Mouse (Mus musculus) heart, postnatal 10 days (tissue): ENCODE results near the gene Lrrc4c. TPM values are rescaled to one million over a fixed set of nuclear protein-coding genes. Genes with fewer than 3 reads are reported as not detected.

Experiments
- DNase-seq, 2 experiments: peaks; one replicate each; pipeline ENCODE4 v3.0.0; 2021
- intact Hi-C: fragments of 180-260 bp; cut with DNase I; formaldehyde crosslinking; loops from one replicate; pipeline ENCODE4 v1.15.1; 2025
- total RNA-seq, 2 experiments: library from RNA; stranded (reverse); gene quantifications; 2 replicates each; pipeline ENCODE4 v1.2.3; 2021

Gene Lrrc4c
- total RNA-seq, 2 experiments from 2014 or later, result 0.67 to 1.5 TPM

DNA sequence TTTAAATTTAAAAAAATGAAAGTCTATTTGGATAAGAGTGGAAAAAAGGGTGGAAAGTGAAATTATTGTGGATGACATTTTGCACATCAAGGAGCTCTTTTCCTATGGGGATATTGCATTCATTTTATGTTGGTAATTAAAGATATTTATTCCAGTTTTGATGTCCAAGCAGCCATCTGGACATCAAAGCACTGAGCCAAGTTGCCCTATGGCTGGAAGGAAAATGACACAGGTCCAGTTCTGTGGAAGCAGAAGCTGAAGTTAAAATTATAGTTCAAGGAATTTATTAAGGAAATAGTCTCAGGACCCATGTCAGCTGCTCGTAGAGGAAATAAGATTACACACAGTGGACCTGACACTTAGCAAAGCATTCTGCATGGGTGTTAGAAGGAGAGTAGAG lies 187.7 kb downstream of the Lrrc4c start:
- intact Hi-C loops, result no loop called here
- DNase-seq, result no peak

DNA sequence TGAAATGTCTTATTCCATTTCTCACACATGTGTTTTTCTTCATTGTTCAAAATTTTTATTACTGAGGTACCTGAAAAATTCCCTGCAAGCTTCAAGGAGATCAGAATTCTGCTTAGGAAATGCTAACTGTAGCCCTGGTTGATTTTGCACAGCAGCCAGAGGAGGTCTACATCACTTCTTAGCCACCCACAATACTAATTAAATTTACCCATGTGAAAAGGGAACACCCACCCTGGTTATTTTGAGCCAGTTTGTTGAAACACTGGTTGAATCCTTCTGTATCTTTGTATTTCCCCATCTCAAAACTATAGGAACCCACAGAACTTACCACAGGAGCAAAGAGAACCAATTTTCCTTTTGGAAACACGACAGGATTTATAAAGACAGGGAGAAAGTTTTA lies 191.0 kb downstream of the Lrrc4c start:
- intact Hi-C loops, result no loop called here
- no peak for DNase-seq

DNA sequence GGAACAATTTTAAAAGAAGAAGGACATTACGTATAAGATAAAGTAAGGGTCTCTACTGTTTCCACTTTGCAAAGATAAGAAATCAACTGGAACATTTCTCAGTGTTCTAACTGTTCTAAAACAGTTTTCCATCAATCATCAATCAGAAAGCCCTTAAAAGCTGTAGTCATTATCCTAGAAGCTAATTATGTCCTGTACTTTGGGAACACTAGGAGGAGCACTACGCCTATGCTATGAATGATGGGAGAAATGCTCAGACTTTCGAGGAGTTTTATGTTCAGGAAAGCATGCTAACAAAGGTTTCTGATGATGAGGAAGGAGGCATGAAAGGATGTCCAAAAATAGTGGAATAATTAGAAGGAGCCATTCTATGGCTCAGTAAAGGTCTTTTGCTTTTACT lies 219.5 kb downstream of the Lrrc4c start:
- DNase-seq, result no peak
- intact Hi-C loops, result no loop called here

DNA sequence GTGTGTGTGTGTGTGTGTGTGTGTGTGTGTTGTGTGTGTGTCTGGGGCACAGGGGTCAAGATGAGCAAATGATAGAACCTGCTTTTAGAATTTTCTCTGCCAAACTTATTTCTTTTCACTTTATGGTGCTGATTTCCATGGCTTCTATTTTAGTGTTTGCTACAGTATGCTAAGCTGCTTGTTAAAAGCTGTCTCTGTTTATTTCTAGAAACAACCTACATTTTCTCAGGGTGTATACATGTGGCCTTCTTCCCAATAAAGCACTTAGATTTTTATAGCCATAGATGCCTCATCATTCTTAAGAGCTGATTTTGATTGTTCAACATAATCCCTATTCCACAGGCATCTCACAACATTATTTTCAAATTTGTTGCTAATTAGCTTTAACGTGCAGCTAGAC lies 229.2 kb downstream of the Lrrc4c start:
- no peak for DNase-seq
- intact Hi-C loops, result no loop called here

DNA sequence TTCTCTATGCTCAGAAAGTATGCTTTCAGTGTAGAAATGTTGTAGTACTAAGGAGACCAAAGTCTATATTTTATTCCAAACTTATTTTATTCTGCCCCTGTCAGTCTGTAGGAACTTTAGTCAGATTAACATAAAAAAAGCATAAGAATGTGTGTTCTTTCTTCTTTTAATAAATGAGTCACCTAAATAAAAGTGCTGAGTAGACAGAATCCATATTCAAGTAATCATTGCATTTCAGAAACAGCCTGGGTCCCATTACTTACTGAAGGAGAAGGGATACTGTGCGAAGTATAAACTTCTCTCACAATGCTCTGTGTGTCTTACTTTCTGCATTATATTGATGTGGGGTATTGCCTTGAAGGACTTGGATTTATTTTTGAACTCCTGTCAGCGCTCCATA lies 255.8 kb downstream of the Lrrc4c start:
- DNase-seq, result no peak
- intact Hi-C loops, result loop anchor here (10.0 kb wide), 1 partner anchor 239 kb away; no protein-coding TSS in a partner anchor

DNA sequence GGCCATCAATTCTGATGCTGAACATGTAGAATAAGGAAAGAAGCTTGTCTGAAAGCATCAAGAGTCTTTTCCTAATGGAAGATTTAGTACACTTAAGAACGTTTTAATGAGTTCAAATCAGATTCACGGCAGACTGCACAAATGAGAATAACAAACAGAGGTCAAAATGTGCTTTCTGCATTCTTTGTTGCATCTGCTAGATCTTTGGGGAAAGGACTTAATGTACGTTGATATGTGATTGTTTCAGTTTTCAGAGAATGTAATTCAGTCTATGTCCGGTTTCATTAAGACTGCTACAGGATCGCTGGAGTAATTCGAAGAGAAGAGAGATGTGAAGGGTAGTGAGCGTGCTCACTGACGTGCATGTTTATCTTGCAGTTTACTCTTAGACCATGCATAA lies 259.7 kb downstream of the Lrrc4c start:
- intact Hi-C loops, result loop anchor here (10.0 kb wide), 1 partner anchor 243 kb away; no protein-coding TSS in a partner anchor
- DNase-seq, result no peak

DNA sequence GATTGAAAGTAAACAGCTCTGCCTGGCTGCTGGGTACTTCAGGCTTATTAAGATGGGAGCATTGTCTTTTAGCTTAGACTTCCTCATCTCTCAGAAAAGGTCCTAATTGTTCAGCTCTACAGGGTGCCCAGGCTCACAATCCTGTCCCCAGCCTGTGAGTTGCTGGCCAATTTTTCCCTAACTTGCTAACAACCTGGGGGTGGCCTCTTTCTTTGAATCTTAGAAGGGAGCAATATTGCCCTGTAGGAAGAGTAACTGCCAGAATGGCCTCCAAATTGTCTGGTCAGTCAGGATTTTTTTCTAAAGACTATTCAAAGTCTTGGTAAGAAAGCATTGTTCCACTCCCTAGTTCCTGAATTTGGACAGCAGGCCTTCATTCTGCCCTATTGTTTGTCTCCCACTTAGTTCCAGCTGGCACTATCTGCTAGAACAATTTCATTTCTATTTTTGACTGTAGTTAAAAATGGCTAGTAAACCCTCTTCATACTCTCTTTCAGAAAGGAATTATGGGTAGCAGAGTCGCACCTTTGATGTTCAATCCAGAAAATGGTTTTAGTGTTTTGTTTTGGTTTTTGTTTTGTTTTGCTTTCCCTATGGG lies 262.3 kb downstream of the Lrrc4c start:
- intact Hi-C loops, result loop anchor here (10.0 kb wide), 1 partner anchor 885 kb away; no protein-coding TSS in a partner anchor
- peak in 1 of 2 experiments; percentile 6 for DNase-seq

DNA sequence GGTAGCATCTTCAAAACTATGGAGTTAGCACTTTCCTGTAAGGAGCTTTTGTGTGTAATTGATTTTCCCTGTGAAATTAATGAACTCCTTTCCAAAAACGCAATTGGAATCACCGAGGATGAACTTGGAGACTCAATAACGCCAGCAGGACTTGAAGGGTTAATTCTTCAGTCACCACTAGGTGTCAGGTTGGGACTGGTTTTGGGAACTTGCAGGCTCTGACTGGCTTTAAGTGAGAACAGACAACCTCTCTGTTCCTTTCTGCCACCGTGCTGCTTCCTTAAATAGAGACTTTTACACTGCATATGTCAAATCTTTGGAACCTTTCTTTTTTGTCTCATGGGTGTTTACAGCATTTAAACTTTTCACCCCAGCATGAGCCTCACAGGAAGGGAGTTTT lies 267.7 kb downstream of the Lrrc4c start:
- DNase-seq, result peak; percentile 41 to 71
- intact Hi-C loops, result loop anchor here (5.0 to 10.0 kb wide), 2 partner anchors 647 to 879 kb away; no protein-coding TSS in a partner anchor

DNA sequence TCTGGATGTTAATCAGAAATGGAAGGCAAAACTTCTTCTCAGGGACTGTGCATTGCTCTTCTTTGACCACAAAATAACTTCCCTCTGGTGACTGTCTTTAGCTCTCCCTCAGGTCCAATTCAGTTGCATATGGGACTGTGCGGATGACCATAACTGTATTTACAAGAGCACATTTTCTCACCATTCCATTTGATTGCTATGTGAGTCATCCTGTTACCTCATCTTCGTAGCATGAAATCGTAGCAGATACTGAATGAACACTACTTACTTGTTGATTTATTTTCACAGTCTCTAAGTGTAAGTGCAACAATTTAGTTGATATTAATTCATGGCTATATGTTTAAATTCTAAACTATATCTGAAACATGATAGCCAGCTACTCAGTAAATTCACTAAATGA lies 286.8 kb downstream of the Lrrc4c start:
- no peak for DNase-seq
- intact Hi-C loops, result no loop called here

DNA sequence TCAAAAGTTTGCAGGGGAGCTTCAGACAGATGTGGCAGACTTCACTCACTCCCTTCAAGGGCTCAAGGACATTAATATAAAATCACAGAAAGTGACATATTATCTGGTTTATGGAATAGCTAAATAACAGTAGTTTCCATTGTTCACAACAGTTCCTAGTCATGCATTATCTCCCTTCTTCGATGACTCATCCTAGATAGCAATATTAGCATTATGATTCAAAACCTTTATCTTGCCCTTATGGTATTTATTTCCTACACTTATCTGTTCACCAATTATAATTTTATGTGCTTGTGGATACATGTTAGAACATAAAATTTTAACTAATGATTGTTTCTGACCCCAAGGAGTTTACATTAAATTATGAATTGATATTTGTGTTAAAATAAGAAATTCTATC lies 296.2 kb downstream of the Lrrc4c start:
- DNase-seq, result no peak
- intact Hi-C loops, result no loop called here

DNA sequence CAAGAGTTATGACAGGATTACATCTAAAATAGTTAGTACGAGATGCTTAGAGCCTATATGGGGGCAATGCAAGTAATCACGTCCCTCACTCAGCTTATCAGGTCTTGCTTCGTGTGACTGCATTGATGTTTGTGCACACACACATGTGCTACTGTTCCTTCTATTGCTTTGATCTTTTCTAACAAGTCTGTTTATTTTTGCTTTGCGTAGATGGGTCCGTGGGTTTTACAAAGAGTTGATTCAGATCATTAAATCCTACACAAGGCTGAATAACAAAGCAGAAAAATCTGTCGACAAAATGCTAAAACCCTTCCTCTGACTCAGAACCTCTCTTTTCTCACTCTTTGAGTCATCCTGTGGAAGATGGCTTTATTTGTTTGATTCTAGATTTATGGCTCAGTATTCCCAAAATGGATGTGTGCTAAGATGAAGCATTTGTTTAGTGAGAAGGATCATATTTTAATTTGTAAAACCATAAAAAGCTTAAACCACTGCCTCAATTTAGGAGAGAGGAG lies 300.8 kb downstream of the Lrrc4c start:
- DNase-seq, result no peak
- intact Hi-C loops, result no loop called here

DNA sequence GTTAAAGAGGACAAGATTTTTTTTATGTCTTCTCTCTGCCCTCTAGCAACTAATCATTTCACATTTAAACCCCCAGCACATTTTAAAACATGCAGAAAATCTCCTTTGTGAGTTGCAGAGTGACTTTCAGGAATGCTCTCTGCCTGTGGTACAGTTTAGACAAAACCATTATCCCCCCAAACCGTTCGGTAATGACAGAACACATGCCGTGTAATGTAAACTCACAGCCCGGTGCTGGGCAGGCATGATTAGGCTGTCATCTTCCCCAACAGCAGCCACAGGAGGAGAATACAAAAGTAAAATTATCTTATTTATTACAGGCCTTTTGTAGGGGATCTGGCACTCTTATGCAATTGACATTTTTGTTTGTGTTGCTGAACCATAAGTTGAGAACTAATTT lies 349.1 kb downstream of the Lrrc4c start:
- intact Hi-C loops, result no loop called here
- DNase-seq, result no peak

DNA sequence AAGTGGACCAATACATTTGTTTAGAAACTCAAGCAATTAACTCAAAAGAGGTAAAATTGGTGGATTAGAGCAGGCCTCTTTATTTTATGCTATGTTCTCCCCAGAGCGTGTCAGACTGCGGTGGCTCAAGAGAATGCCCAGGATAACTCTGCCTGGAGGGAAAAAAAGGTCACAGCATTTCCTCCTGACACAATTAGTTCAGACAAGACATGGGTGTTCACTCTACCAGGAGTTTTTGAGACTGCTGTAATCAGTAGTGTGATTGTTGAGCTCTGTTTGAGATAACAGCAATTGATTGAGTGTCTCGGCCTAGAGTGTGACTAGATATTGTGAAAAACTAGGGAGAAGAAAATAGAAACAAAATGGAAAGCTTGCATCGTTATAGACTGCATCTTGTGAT lies 363.8 kb downstream of the Lrrc4c start:
- DNase-seq, result no peak
- intact Hi-C loops, result no loop called here

DNA sequence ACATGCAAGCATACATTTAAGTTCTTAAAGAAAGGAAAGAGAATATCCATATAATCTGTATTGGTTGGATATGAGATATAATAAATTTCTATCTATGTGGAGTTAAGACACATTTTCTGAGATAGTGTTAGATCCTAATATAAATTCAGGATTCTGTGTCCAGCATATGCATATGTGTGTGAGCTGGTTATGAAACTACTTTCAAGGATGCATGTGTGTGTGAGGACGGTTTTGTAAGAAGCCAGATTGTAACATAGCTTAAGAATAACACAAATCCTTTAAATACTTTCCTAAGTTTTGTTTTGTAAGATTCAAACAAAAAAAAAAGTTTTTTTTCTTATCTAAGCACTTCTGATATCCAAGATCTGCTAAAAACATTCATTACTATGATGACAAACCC lies 367.4 kb downstream of the Lrrc4c start:
- DNase-seq, result no peak
- intact Hi-C loops, result no loop called here

DNA sequence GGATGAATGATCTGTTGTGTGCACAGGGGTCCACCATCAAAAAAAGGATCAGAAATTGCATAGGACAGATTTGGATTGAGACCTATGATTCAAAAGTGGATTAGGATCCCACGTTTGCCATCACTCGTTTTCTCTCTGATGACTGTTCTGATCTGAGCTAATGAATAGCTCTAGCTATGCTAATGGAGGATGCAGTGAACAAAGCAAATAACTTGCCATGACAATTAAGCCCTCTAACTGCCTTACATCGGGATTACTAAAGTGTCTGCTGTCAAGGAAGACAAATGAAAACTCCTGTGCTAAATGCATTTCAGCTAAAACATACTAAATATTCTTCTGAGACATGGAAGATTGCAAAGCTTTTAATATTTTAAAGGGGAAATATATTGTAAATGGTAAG lies 387.0 kb downstream of the Lrrc4c start:
- no peak for DNase-seq
- intact Hi-C loops, result no loop called here

DNA sequence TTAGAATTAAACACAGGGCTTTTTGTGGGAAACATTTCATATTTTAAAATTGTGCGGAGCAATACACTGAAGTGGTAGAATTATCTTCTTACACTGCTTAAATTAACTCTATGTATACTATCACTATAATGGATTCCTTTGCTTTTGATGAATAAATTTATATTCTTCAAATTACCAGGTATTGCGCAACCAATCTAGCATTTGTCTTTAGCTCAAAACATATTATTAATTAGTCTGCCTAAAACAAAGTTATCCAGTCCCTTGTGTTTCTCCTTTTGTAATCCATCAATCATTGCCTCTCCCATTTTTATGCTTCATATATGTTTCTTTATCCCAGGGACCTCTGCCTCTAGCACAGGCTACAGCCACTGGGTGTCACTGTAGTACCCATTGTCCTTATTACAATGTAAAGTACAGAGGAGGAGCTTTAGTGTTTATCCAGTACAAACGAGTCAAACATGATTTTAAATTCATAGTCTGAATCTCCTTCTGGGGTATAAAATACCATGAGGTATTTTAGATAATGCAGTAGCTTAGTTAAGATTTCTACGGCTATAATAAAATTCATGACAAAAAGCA lies 389.9 kb downstream of the Lrrc4c start:
- DNase-seq, result peak in 1 of 2 experiments; percentile 0
- intact Hi-C loops, result no loop called here

DNA sequence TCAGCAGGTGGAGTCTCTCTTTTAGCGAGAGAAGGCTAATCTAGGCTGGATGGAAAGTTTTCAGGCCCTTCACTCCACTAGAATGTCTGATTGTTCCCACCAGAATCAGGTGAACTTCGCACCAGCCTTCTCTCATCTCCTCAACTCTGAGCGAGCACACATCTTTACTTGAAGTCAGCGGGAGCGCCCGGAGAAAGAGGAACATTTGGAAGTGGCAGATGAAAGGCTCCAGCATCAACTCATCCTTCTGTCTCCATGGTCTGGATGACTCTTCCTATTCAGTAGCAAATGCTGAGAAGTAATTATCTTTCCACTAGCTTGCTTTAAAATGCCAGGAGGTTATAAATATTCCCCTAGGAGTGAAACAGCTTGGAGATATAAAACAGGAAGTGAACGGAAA lies 396.6 kb downstream of the Lrrc4c start:
- intact Hi-C loops, result no loop called here

DNA sequence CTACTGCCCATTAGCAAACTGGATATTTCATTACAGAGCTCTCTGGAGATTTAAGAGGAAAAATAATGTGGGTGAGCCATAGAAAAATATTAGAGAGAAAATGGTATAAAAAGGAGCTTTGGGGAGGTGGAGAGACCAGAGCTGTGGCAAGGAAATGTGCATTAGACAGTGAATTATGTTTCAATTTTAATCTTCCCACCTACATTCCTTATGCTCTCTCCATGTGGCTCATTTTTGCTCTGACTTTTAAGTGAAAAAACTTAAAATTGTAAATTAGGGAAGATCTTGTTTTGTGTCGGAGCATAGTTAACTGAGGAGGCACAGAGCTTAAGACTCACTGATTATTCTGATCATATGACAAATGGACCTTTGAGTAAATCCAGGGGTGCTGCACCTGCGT lies 399.4 kb downstream of the Lrrc4c start:
- no peak for DNase-seq
- intact Hi-C loops, result no loop called here

More for the DNA sequence above, 396.6 kb downstream of the Lrrc4c start:
- DNase-seq, result no peak

DNA sequence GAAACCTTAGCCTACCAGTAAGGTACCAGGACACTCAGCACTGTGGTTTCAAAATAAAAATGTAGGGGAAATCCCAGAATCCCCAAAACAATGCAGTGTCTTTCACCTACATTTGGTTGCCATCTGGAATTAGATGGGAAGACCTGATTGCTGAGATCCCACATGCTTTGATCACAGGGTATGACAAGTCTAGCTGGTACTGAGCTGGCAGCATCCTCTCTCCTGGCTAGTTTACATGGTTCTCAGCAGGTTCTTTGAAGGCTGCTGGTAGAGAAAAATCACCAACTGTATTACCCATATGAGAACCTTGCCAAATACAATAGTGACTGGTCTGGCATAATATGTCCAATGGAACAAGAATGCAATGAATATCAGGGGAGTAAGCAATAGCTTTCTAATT lies 405.4 kb downstream of the Lrrc4c start:
- no peak for DNase-seq
- intact Hi-C loops, result no loop called here

DNA sequence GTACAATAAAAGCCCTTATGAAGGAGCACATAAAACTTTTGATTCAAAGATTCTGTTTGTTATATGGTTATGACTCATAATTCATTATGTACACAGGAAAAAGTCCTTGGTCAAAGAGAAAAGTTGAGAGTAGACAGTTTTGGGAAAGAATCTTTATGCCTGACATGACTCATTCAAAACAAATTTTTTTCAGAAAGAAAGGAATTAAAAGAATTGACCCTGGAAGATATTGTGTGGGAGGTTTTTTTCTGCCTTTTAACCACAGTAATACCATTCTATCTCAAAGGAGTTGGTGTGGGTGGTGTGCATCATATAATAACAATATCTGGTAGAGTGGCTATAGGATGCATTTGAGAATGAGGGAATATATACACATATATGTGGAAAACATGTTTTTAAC lies 418.1 kb downstream of the Lrrc4c start:
- no peak for DNase-seq

DNA sequence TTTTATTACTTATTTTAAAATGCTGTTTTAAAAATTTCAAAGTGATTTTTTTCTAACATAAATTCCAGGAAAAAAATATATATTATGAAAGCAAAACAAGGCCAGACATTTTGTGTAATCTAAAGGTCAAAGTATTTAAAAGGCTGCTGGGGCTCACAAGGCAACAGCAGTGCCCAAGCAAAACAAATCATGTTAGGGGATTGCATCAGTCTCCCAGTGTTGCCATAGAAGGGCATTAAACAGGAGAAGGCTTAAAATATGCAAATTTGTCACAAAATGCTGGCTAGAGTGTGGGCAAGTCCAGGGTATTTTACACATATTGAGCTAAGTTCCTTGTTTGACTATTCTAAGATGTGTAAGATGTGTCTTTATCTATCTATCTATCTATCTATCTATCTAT lies 437.1 kb downstream of the Lrrc4c start:
- intact Hi-C loops, result no loop called here
- DNase-seq, result no peak

More for the DNA sequence above, 418.1 kb downstream of the Lrrc4c start:
- intact Hi-C loops, result no loop called here

DNA sequence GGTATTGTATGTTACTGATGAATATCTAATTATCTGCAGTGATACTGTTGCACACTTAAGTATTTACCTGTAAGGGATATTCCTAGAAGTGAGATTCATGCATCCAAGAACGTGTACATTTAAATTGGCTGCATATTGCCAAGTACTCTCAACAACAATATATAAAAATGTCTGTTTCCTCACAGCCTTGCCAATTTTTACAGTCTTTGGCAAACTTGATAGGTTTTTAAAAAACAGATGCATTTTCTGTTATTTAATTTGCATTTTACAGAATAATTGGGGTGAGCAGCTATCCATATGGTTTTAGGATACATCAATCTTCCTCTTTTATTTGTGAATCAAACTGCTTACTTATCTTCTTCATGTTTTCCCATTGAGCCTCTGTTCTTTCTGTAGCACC lies 439.7 kb downstream of the Lrrc4c start:
- intact Hi-C loops, result no loop called here
- DNase-seq, result no peak

DNA sequence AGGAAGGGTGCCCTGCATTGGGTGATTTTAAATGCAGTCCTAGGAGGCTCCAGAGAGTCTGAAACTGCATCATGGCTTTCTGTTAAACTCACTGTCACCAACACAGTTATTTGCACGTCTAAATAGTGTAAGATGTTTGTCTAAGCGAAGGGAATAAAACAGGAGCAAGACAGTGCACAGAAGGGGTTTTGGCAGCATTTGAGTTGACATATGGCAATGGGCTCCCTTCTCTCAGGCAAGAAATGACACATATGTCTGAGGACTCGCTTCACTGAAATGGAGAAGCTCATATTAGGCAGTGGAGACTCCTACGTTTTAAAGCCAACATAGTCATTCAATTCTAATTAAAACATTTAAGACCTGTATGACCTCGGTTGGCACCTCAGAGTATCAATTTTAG lies 445.6 kb downstream of the Lrrc4c start:
- DNase-seq, result no peak
- intact Hi-C loops, result no loop called here
